Mouse (Mus musculus): ENCODE data around the gene Auts2.

Auts2 gene

GRCm38 (mm10) chr5:132329171-132329936 is 213.8 kb downstream of the Auts2 start:
- in situ Hi-C loops (cut with MboI; ENCODE audit: low sequenced_read_pairs): no loop called here

- in situ Hi-C loops (cut with MboI; ENCODE audit: low sequenced_read_pairs): no loop called here
Observed at GRCm38 (mm10) chr5:132324246-132324883, 218.8 kb downstream of the Auts2 start.

DNA sequence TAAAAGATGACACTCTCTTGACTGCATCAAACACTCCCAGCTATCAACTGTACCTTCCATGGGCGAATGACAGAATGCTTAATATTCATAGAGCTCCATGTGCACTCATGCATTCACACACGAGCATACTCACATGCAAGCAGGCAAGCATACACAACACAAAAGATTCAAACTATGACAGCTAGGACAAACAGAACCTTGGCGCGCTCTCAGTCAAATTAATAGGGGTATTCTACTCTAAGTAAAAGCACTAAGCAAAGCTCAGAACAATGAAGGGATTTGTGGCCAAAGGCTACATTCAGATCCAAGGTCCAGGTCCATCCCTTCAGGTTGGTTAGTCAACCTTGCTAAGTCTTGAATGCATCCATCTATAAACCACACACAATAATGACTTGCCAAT is 219.5 kb downstream of the Auts2 start:
- in situ Hi-C loops (cut with MboI; ENCODE audit: low sequenced_read_pairs): no loop called here

DNA sequence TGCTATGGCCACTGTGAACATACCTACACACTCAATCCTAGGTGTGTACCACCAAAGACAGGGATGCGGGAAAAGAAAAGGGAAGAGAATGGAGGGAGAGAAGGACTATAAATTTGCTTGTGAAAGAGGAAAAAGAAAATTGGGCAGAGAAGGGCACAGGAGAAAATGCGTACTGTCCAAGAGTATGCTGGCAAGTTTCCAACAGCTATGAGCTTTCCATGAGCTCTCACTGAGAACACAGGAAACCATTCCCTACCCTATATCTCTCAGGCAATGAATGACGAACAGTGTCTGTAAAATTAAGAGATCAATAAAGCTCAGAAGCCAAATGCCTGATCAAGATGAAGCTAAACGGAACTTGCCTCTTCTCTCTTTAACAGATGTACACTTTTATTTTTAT is 220.2 kb downstream of the Auts2 start:
- in situ Hi-C loops (cut with MboI; ENCODE audit: low sequenced_read_pairs): no loop called here

DNA sequence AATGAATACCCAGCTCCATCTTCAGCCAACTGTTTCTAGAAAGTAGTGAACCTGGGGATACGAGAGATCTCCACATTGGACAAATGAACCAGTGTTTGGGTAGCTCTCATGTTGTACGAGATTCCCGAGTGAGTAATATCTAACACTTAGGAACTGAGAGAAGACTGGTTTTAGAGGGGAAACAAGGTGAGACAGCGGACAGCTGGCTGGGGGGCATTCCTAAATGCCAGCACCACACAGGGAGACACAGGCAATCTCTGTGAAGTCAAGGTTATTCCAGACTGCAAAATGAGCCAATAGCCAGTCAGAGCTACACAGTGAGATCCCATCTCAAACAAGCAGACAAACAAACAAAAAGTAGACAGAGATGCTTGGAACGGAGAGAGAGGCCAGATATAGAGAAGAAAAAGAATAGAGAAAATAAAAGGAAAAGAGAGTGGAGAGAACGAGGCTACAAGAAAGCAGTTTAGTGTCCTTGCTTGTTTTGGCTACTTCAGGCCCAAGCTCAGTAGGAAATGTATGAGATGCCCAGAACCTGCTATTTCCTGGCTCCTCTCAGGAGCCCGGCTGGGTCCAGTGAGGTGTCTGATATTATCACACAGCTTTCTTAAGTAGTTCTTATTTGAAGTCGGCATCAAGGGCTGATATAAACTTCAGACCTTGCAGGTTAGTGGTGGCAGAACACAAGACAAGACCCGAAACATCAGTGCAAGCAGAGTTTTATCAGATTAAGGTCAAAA is 224.9 kb downstream of the Auts2 start:
- in situ Hi-C loops (cut with MboI; ENCODE audit: low sequenced_read_pairs): no loop called here

- in situ Hi-C loops (cut with MboI; ENCODE audit: low sequenced_read_pairs): no loop called here
Observed at GRCm38 (mm10) chr5:132316897-132317296, 226.2 kb downstream of the Auts2 start.

- in situ Hi-C loops (cut with MboI; ENCODE audit: low sequenced_read_pairs): no loop called here
Observed at GRCm38 (mm10) chr5:132314300-132314699, 228.8 kb downstream of the Auts2 start.

- in situ Hi-C loops (cut with MboI; ENCODE audit: low sequenced_read_pairs): no loop called here
Observed at GRCm38 (mm10) chr5:132307000-132307399, 236.1 kb downstream of the Auts2 start.

DNA sequence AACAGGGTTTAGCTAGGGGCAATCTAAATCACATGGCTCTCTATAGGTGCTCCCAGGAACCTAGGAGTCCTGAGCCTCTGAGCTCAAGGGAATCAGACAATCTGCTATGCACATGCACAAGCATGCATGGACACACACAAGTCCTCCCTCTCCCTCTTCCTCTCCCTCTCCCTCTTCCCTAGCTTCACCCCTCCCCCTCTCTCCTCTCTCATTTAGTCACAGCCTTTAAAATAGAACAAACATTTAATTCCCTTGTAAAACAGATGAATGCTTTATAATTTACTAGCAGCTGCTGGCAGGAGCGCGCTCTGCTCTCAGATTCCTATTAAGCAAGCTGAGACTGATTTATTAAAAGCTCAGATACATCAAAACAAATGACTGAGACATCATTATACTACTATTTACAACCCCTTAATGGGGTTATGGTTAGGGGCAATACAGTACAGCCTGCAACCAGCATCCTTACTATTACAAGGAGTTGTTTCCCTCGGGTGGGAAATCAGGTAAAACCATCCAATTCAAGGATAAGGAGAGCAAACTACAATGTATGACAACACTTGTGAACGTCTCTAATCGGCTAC is 237.7 kb downstream of the Auts2 start:
- in situ Hi-C loops (cut with MboI; ENCODE audit: low sequenced_read_pairs): no loop called here

DNA sequence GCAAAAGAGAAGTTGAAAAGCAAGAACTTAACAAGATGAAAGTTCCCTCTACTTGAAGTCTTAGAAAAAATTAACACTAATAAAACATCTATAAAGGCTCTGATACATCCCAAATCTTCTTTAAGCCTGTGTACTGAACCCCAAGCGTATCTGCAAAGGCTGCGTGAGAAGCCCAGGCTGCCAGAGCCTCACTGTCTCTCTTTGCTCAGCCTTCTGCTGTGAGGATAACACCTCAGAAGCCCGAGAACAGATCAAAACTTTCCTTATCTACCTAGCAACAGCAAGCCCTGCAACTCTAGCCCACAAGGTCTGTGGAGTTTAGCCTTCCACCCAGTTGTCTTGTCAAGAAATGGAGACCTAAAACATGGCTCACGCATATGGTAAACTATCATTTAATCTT is 240.4 kb downstream of the Auts2 start:
- in situ Hi-C loops (cut with MboI; ENCODE audit: low sequenced_read_pairs): no loop called here

- in situ Hi-C loops (cut with MboI; ENCODE audit: low sequenced_read_pairs): no loop called here
Observed at GRCm38 (mm10) chr5:132300794-132301193, 242.3 kb downstream of the Auts2 start.

DNA sequence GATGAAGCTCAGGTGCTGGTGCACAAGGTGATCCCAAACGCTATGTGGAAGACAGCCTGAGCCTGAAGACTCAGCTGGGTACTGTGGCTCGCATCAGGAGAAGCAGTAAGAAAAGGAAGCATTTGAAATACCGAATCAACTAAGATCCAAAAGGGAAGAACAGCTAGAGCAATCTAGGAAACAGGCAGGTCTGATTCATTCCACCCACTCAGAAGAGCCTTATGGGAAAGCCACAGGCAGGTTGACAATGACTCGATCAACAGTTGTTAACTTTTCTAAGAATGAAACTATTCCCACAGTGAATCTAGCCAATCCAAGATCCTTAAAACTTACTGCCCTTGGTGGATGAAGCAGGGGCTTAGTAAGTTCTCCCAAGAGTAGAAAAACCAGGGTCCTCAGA is 243.4 kb downstream of the Auts2 start:
- in situ Hi-C loops (cut with MboI; ENCODE audit: low sequenced_read_pairs): no loop called here

DNA sequence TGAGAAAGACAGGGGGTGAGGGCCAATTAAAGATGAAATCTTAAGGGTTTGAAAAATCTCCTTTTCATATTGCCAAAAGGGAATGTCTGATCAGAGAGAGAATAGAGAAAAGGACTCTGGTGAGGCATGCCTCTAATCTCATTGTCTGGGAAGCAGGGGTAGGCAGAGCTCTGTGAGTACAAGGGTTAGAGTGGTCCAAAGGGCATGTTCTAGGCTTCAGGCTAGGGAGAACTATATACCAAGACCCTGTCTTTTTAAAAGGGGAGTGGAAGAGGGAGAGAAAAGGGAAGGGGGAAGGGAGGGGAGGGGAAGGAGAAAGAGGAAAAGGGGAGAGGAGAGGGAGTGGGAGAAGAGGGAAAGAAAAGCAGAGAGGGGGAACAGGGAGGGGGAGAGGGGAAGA is 244.1 kb downstream of the Auts2 start:
- in situ Hi-C loops (cut with MboI; ENCODE audit: low sequenced_read_pairs): no loop called here

DNA sequence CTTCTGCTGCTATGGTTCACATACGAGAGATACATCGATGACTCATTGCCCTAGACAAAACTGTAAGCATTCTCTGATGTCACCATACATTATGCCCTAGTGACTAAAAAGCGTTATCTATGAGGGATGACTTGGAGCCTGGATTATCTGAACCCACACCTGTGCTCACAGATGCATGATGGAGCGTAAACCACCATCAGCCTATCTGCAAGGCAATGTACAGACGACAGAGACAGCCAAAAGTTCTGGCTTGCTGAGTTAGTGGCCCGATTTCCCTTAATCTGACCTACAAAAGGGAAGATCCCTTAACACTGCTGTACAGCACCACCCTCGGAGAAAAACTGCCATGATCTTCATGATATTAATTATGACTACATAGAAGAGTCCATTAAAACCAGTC is 245.8 kb downstream of the Auts2 start:
- in situ Hi-C loops (cut with MboI; ENCODE audit: low sequenced_read_pairs): no loop called here

DNA sequence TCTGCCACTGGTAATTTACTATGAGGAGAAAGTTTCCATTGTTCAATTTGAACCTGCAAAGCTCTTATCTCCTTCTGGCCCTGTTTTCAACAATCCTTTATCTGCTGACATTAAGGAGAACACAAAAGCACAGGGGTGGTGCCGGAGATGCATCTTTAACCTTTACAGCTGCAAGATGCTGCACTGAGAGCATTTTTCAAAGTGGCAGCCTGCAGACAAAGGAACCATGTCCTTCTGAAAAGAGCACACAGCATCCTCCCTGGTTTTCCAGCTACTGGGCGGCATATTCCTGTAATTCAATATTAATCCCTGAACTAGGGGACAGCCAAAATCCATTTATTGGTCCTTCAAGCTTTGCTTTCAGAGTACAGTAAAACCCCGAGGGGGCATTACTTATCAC is 248.7 kb downstream of the Auts2 start:
- in situ Hi-C loops (cut with MboI; ENCODE audit: low sequenced_read_pairs): no loop called here

GRCm38 (mm10) chr5:132292932-132293331 is 250.2 kb downstream of the Auts2 start:
- in situ Hi-C loops (cut with MboI; ENCODE audit: low sequenced_read_pairs): no loop called here

DNA sequence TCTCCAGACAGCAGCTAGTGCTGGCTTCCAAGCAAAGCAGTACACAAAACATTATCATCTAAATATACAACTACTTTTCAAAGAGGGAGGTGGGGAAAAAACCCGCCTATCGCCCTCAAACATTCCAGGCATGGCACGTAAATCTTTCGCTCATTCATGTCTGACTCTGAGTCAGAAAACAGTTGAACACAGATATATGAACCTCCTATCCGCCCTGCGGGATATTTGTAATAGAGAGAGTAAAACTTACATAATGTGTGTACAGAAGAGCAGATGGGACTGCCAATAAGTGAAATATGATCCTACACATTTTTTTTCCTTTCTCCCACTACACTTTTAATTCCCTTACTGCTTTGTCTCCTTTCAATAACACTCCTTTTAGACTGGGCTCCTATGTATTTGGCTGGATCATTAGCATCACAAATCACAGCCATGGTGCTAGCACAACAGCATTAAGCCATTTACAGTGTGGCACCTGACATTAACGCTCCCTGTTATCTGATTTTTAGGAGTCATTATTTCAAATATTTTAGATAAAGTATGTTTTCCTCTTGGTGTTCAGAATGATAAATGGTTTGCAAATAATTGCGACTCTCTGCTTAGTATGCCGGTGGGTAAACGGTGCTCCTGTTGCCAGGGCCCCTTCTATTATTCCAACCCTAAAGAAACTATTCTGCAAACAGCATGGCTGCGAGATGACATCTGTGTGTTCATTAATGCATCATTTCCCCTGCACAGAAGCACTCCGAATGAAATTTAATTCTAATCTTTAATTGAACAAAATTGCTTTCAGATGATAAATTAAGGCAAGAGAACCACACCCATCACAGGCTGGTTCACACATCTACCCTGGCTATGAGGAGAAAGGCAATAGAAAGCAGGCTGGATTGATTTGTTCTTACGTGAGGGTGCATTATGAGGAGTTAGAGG is 252.3 kb downstream of the Auts2 start:
- in situ Hi-C loops (cut with MboI; ENCODE audit: low sequenced_read_pairs): no loop called here

GRCm38 (mm10) chr5:132283741-132284140 is 259.4 kb downstream of the Auts2 start:
- in situ Hi-C loops (cut with MboI; ENCODE audit: low sequenced_read_pairs): no loop called here

DNA sequence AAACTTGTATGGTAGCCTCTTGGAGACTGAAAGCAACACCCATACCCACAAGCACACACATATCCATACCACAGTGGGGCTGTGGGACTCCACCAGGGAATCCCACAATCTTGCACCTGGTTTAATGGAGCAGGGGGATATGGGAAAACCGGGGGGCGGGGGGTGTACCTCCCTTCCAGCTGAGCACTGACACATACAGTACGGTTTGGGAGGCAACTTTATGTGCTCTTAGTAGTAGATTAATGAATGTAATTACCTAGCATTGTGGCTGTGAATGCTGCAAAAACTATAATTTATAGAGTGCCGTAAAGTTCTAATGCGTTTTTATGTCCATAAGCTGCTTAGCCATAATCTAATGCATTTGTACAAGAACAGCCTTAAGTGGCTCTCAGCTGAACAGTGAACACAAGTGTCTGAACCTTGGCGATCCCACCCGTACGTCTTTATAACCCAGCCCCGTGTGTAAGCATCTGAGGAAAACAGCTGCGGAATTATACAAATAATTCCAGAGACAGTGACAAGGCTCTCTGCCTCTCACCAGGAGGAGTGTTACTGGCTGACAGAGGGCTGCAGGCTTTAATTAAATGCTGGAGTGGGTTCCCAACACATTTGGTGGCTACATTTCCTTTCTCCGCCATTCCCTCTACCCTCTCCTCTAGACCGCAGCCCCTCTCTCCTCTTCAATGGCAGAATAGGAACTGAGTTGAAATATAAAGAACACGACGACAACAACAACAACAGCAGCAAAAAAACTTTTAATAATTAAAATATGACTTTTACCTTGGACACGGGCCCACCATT is 268.8 kb downstream of the Auts2 start:
- in situ Hi-C loops (cut with MboI; ENCODE audit: low sequenced_read_pairs): no loop called here

GRCm38 (mm10) chr5:132272132-132272531 is 271.0 kb downstream of the Auts2 start:
- in situ Hi-C loops (cut with MboI; ENCODE audit: low sequenced_read_pairs): no loop called here

Measured in CH12F3 (cell line).